12 mouse cellular contexts compared by ENCODE assay signal in genomic region chr12:85135513-85136470, GRCm38 (mm10). TPM values are rescaled to one million over a fixed set of nuclear protein-coding genes. Genes with fewer than 3 reads are reported as not detected.
DNase-seq lines count a peak whose midpoint lies in the region; ATAC-seq and TF ChIP-seq lines count a peak whose summit lies in the region.
"Had no signal": no experiment of that assay in that cellular context is flagged by ENCODE, and none has a peak within 500 bp of the region (broad histone marks: within the 10 kb centered on the region; RNA-seq: fewer than 3 reads in every experiment).

No protein-coding gene starts in this region.

- no peak for DNase-seq in forebrain, embryonic 14.5 days (ENCODE audit: low spot score)
- no peak for DNase-seq in forebrain, embryonic 10.5 days (ENCODE audit: extremely low spot score, low spot score)
- no peak for DNase-seq in hindbrain, embryonic 10.5 days (ENCODE audit: low spot score)
- DNase-seq in MEL (ENCODE audit: low read depth, low spot score) = no peak
- DNase-seq in heart, postnatal 4 days = peak; percentile 40
- no peak for DNase-seq in urinary bladder, adult 18-20 months (ENCODE audit: low spot score in 2 of 2)
- DNase-seq in MN1 (ENCODE audit: low spot score) = no peak
- DNase-seq: kidney, postnatal 14 days had no signal

- H3K4me3 ChIP-seq in forebrain, embryonic 14.5 days (ENCODE audit: low read depth, low read length) = no peak overlapping the region
- no peak overlapping the region for H3K4me3 ChIP-seq in forebrain, embryonic 10.5 days
- H3K4me3 ChIP-seq in hindbrain, embryonic 16.5 days (ENCODE audit: low read length) = no peak overlapping the region
- H3K4me3 ChIP-seq in hindbrain, embryonic 10.5 days = no peak overlapping the region
- H3K4me3 ChIP-seq in MEL (ENCODE audit: control insufficient read depth in 1 of 2, insufficient read depth in 1 of 2, low read depth in 2 of 2, low read length in 2 of 2) = no peak overlapping the region
- H3K4me3 ChIP-seq: limb, embryonic 15.5 days had no signal

- TF ChIP-seq POLR2A in MEL (IDR thresholded peaks at IDR 0.05; ENCODE audit: control insufficient read depth in 1 of 2, insufficient read depth in 1 of 2, low read depth in 1 of 2, low read length in 2 of 2, poor library complexity in 1 of 2) = no peak

- no peak for TF ChIP-seq RAD21 in MEL (IDR thresholded peaks at IDR 0.05; ENCODE audit: low read depth, low read length)

- H3K79me2 ChIP-seq in MEL (ENCODE audit: control insufficient read depth, insufficient read depth, low read length, poor library complexity) = no peaks in the 10 kb centered on the region

- no peak overlapping the region for H3K4me2 ChIP-seq in forebrain, embryonic 14.5 days (ENCODE audit: low read length)
- H3K4me2 ChIP-seq in hindbrain, embryonic 16.5 days (ENCODE audit: low read length) = no peak overlapping the region
- H3K4me2 ChIP-seq: limb, embryonic 15.5 days had no signal

- ATAC-seq in forebrain, embryonic 14.5 days = 0 out of 2 replicates have a peak, but pooled peaks have one; percentile 32
- ATAC-seq in hindbrain, embryonic 16.5 days = peak; percentile 52
- ATAC-seq: activated CD4-positive, CD25-positive, alpha-beta regulatory T cell, adult 4 months; CD4-positive, CD25-positive, alpha-beta regulatory T cell, adult 4 months had no signal

- no peak for TF ChIP-seq CTCF in MEL (IDR thresholded peaks at IDR 0.05 in 2 of 3, conservative IDR thresholded peaks at IDR 0.05 in 1 of 3; ENCODE audit: control insufficient read depth in 1 of 3, insufficient read depth in 1 of 3, low read depth in 2 of 3, low read length in 3 of 3, poor library complexity in 1 of 3, severe bottlenecking in 1 of 3)

- H3K27ac ChIP-seq in forebrain, embryonic 14.5 days (ENCODE audit: low read depth, low read length) = no peak overlapping the region
- H3K27ac ChIP-seq in forebrain, embryonic 10.5 days = no peak overlapping the region
- no peak overlapping the region for H3K27ac ChIP-seq in hindbrain, embryonic 16.5 days (ENCODE audit: low read depth, low read length)
- H3K27ac ChIP-seq in hindbrain, embryonic 10.5 days = no peak overlapping the region
- no peak overlapping the region for H3K27ac ChIP-seq in MEL (ENCODE audit: control insufficient read depth, low read depth, low read length)
- H3K27ac ChIP-seq: limb, embryonic 15.5 days had no signal

- no peaks in the 10 kb centered on the region for H3K4me1 ChIP-seq in forebrain, embryonic 14.5 days (ENCODE audit: control insufficient read depth, insufficient read depth, low read length)
- peaks cover 19% of the 10 kb centered on the region; the same call in 1 of the 2 replicates for H3K4me1 ChIP-seq in forebrain, embryonic 10.5 days
- peaks cover 5% of the 10 kb centered on the region; the same call in 1 of the 2 replicates for H3K4me1 ChIP-seq in hindbrain, embryonic 16.5 days (ENCODE audit: control insufficient read depth, insufficient read depth, low read depth, low read length)
- peaks cover 20% of the 10 kb centered on the region for H3K4me1 ChIP-seq in hindbrain, embryonic 10.5 days (replicated peaks)
- H3K4me1 ChIP-seq in MEL (ENCODE audit: control insufficient read depth in 1 of 2, insufficient read depth in 2 of 2, low read length in 2 of 2) = peaks cover 7 to 14% of the 10 kb centered on the region in 2 experiments

- H3K27me3 ChIP-seq in forebrain, embryonic 14.5 days (replicated peaks; ENCODE audit: control insufficient read depth, insufficient read depth, low read length) = no peaks in the 10 kb centered on the region
- H3K27me3 ChIP-seq in forebrain, embryonic 10.5 days (ENCODE audit: poor library complexity, severe bottlenecking) = peaks cover 18% of the 10 kb centered on the region
- no peaks in the 10 kb centered on the region for H3K27me3 ChIP-seq in hindbrain, embryonic 16.5 days (replicated peaks; ENCODE audit: control insufficient read depth, insufficient read depth, low read length)
- H3K27me3 ChIP-seq in hindbrain, embryonic 10.5 days (ENCODE audit: insufficient read depth, poor library complexity, severe bottlenecking) = peaks cover 5% of the 10 kb centered on the region; the same call in 1 of the 2 replicates
- no peaks in the 10 kb centered on the region for H3K27me3 ChIP-seq in MEL (ENCODE audit: control insufficient read depth in 1 of 2, insufficient read depth in 2 of 2, low read length in 2 of 2)

- no peak for TF ChIP-seq EP300 in MEL (IDR thresholded peaks at IDR 0.05; ENCODE audit: low read depth in 1 of 2, low read length in 2 of 2)

- H3K9me3 ChIP-seq in forebrain, embryonic 14.5 days (replicated peaks; ENCODE audit: control insufficient read depth, low read length) = no peaks in the 10 kb centered on the region
- no peaks in the 10 kb centered on the region for H3K9me3 ChIP-seq in forebrain, embryonic 10.5 days
- no peaks in the 10 kb centered on the region for H3K9me3 ChIP-seq in hindbrain, embryonic 16.5 days (ENCODE audit: control insufficient read depth, low read length)
- H3K9me3 ChIP-seq in hindbrain, embryonic 10.5 days = no peaks in the 10 kb centered on the region
- no peaks in the 10 kb centered on the region for H3K9me3 ChIP-seq in MEL (replicated peaks; ENCODE audit: insufficient read depth, low read length)
- H3K9me3 ChIP-seq: limb, embryonic 15.5 days had no signal

- no peak overlapping the region for H3K9ac ChIP-seq in forebrain, embryonic 14.5 days (ENCODE audit: low read length)
- no peak overlapping the region for H3K9ac ChIP-seq in hindbrain, embryonic 16.5 days (ENCODE audit: low read depth, low read length)
- H3K9ac ChIP-seq in MEL (ENCODE audit: control insufficient read depth, low read depth, low read length, poor library complexity, severe bottlenecking) = no peak overlapping the region
- H3K9ac ChIP-seq: limb, embryonic 15.5 days had no signal

- peaks cover 57% of the 10 kb centered on the region for H3K36me3 ChIP-seq in forebrain, embryonic 14.5 days (ENCODE audit: control insufficient read depth, insufficient read depth, low read length)
- peaks cover 49% of the 10 kb centered on the region for H3K36me3 ChIP-seq in forebrain, embryonic 10.5 days (replicated peaks)
- H3K36me3 ChIP-seq in hindbrain, embryonic 16.5 days (ENCODE audit: control insufficient read depth, insufficient read depth, low read length) = peaks cover 34% of the 10 kb centered on the region
- peaks cover 54% of the 10 kb centered on the region for H3K36me3 ChIP-seq in hindbrain, embryonic 10.5 days
- H3K36me3 ChIP-seq in MEL (ENCODE audit: control insufficient read depth in 1 of 2, insufficient read depth in 2 of 2, low read length in 2 of 2) = peaks cover 14 to 15% of the 10 kb centered on the region in 2 experiments

- 81% methylated on average over 19 of the region's 19 CpGs for WGBS in forebrain, embryonic 14.5 days
- WGBS in forebrain, embryonic 10.5 days = 84% methylated on average over 19 of the region's 19 CpGs
- 77% methylated on average over 19 of the region's 19 CpGs for WGBS in hindbrain, embryonic 16.5 days
- 80% methylated on average over 19 of the region's 19 CpGs for WGBS in hindbrain, embryonic 10.5 days

TF ChIP-seq in MEL, 35 proteins besides CTCF, POLR2A, EP300 and RAD21:
- TF ChIP-seq POLR2AphosphoS2 (IDR thresholded peaks at IDR 0.05; ENCODE audit: low read length) (peak; percentile 57; the same call in 1 of the 2 replicates), E2F4 (IDR thresholded peaks at IDR 0.05; ENCODE audit: borderline replicate concordance, low read depth, low read length) (no peak)
TF ChIP-seq in MEL: peak in this region for 1.

RNA-seq across cellular contexts. Expression of gene Rps6kl1, which starts 15.3 kb away (rescaled TPM):
- 11.7 and 16.6 TPM in 2 replicates for polyA plus RNA-seq in forebrain, embryonic 14.5 days (2014; fragmentation: Nextera tagmentation; extraction: Ambion mirVana)
- 0.89 and 1.0 TPM in 2 replicates for polyA plus RNA-seq in forebrain, embryonic 10.5 days (2016; fragmentation: Nextera tagmentation; extraction: Ambion mirVana)
- 39.0 and 39.4 TPM in 2 replicates for polyA plus RNA-seq in hindbrain, embryonic 16.5 days (2015; fragmentation: Nextera tagmentation; extraction: Ambion mirVana)
- polyA plus RNA-seq in hindbrain, embryonic 10.5 days (2016; fragmentation: Nextera tagmentation; extraction: Ambion mirVana) = 3.7 and 3.8 TPM in 2 replicates
- total RNA-seq in MEL (2012; rRNA removed) = 3.4 and 5.4 TPM in 2 replicates
- polyA plus RNA-seq in MEL (2012; ENCODE audit: insufficient read depth in 1 of 2, insufficient read length in 2 of 2, low read depth in 1 of 2, low replicate concordance in 2 of 2, missing spikeins in 1 of 2) = 1 to 10 TPM in 1 of 2 experiments, not detected in 1; 6.2 TPM
- total RNA-seq in heart, postnatal 4 days (2021) = 1 to 10 TPM; 2.3 to 3.0 TPM

RNA-seq across cellular contexts. Expression of gene Dlst, which starts 25.2 kb away (rescaled TPM):
- 77.5 and 87.1 TPM in 2 replicates for polyA plus RNA-seq in forebrain, embryonic 14.5 days (2014; fragmentation: Nextera tagmentation; extraction: Ambion mirVana)
- 113 and 122 TPM in 2 replicates for polyA plus RNA-seq in forebrain, embryonic 10.5 days (2016; fragmentation: Nextera tagmentation; extraction: Ambion mirVana)
- 122 and 129 TPM in 2 replicates for polyA plus RNA-seq in hindbrain, embryonic 16.5 days (2015; fragmentation: Nextera tagmentation; extraction: Ambion mirVana)
- polyA plus RNA-seq in hindbrain, embryonic 10.5 days (2016; fragmentation: Nextera tagmentation; extraction: Ambion mirVana) = 101 and 109 TPM in 2 replicates
- 163 and 164 TPM in 2 replicates for total RNA-seq in MEL (2012; rRNA removed)
- 100 to 1,000 TPM; 230 to 376 TPM for polyA plus RNA-seq in MEL (2012; ENCODE audit: insufficient read depth in 1 of 2, insufficient read length in 2 of 2, low read depth in 1 of 2, low replicate concordance in 2 of 2, missing spikeins in 1 of 2)
- total RNA-seq in heart, postnatal 4 days (2021) = 100 to 1,000 TPM; 538 to 559 TPM

RNA-seq across cellular contexts. Expression of gene Prox2, which starts 25.2 kb away (rescaled TPM):
- 1.3 and 1.6 TPM in 2 replicates for polyA plus RNA-seq in forebrain, embryonic 14.5 days (2014; fragmentation: Nextera tagmentation; extraction: Ambion mirVana)
- 2.3 and 2.7 TPM in 2 replicates for polyA plus RNA-seq in forebrain, embryonic 10.5 days (2016; fragmentation: Nextera tagmentation; extraction: Ambion mirVana)
- 1.2 and 1.6 TPM in 2 replicates for polyA plus RNA-seq in hindbrain, embryonic 16.5 days (2015; fragmentation: Nextera tagmentation; extraction: Ambion mirVana)
- 3.8 and 4.7 TPM in 2 replicates for polyA plus RNA-seq in hindbrain, embryonic 10.5 days (2016; fragmentation: Nextera tagmentation; extraction: Ambion mirVana)
- 1.6 and 3.1 TPM in 2 replicates for total RNA-seq in MEL (2012; rRNA removed)
- polyA plus RNA-seq in MEL (2012; ENCODE audit: insufficient read depth in 1 of 2, insufficient read length in 2 of 2, low read depth in 1 of 2, low replicate concordance in 2 of 2, missing spikeins in 1 of 2) = 1 to 10 TPM in 1 of 2 experiments, not detected in 1; 3.6 TPM
- 1 to 10 TPM; 2.3 to 2.6 TPM for total RNA-seq in heart, postnatal 4 days (2021)

RNA-seq across cellular contexts. Expression of gene Pgf, which starts 41.8 kb away (rescaled TPM):
- polyA plus RNA-seq in forebrain, embryonic 14.5 days (2014; fragmentation: Nextera tagmentation; extraction: Ambion mirVana) = 6.7 and 7.2 TPM in 2 replicates
- 2.5 and 3.1 TPM in 2 replicates for polyA plus RNA-seq in forebrain, embryonic 10.5 days (2016; fragmentation: Nextera tagmentation; extraction: Ambion mirVana)
- polyA plus RNA-seq in hindbrain, embryonic 16.5 days (2015; fragmentation: Nextera tagmentation; extraction: Ambion mirVana) = 11.7 and 13.1 TPM in 2 replicates
- 5.8 and 8.0 TPM in 2 replicates for polyA plus RNA-seq in hindbrain, embryonic 10.5 days (2016; fragmentation: Nextera tagmentation; extraction: Ambion mirVana)
- total RNA-seq in MEL (2012; rRNA removed) = not detected in 2 replicates
- polyA plus RNA-seq in MEL (2012; ENCODE audit: insufficient read depth in 1 of 2, insufficient read length in 2 of 2, low read depth in 1 of 2, low replicate concordance in 2 of 2, missing spikeins in 1 of 2) = under 1 TPM in 1 of 2 experiments, not detected in 1; 0.46 TPM
- total RNA-seq in heart, postnatal 4 days (2021) = 1 to 10 TPM; 3.7 to 4.9 TPM
- polyA plus RNA-seq: activated CD4-positive, CD25-positive, alpha-beta regulatory T cell, adult 4 months; CD4-positive, CD25-positive, alpha-beta regulatory T cell, adult 4 months had no signal
